Mouse (Mus musculus): ENCODE results near the gene Sparcl1.

Gene Sparcl1

DNA sequence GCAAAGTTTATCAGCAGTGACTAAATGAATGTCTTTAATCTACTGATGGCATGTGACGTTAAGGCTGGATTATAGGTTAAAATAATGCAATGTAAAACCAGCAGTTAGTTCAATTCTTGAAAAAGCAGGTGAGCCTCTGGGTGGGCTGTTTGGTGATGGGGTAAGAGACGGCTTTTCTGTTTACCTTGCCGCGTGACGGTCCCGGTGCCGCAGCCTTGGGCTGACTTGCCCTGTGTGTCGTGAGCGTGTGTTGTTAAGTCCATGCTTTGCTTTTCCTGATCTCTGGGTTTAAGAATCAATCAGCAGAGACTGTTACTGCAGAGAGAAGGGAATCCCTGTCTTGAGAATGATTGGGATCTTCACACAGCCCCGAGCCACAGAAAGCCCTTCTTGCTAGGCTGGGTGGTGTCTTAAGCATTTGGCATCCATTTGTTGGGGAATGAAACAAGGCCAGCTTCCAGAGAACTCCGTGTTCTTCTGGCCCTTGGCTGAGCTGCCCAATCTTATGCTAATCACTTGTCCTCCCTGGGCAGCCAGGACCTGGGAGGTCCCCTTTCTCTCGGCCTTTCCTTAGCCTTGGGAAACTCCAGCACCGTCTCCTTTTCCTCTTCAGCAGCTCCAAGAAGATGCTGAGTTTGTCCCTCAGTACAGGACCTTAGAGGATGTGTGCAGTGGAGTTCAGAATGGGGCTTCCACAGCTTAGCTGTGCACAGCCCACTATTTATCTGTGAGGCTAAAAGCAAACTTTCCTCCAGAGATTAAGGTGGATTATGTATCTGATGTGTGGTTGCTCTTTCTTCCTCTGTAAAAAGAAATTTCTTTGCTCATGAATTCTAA, 51.4 kb downstream of the Sparcl1 start:
- no peak for DNase-seq

DNA sequence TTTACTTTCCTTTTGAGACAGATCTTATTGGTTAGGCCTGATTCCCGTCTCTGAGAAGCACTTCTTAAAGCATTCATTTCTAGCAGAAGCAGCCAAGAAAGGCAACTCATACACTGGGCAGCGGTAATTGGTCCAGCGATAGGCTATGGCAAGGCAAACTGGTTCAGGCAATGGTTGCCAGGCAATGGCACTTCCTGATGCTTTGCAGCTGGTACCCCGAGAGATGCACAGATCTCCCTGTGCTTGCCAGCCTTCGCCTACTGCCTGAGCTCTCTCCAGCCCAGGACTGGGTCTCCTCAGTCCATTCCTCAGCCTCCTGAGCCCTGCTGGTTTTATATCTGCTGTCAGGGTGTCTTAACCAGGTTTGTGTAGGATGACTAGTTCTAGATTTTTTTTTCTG, 53.1 kb downstream of the Sparcl1 start:
- no peak for DNase-seq

DNA sequence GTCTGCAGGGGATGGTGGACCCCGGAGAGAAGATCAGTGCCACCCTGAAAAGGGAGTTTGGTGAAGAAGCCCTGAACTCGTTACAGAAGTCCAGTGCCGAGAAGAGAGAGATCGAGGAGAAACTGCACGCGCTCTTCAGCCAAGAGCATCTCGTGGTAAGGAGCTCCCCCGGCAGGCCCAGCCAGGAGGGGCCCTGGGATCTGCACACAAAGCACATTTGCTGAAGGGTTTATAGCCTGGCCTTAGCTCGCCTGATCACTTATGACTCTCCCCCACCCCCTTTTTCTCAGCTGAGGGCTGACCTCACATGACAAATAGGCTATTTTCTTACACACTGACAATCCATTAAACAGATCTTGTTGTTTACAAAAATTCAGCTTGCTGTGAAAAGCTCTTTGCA, 53.9 kb downstream of the Sparcl1 start:
- no peak for DNase-seq

DNA sequence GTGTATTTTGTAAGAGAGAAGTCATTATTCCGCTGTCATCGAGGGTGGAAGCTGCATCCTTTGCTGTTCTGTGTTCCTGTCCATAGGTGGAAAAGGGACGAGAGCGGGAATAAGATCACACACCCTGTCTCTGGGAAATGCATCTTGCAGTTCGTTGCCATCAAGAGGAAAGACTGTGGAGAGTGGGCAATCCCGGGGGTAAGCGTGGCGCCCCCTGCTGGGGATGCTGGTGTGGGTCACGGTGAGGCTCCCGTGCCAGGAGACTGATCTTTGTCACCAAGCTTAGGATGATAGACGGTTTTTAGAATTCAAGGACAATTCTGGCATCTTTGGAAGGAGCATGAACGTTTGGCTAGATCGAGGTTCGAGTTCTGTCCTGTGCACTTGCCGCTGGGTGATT, 55.5 kb downstream of the Sparcl1 start:
- DNase-seq = peak; percentile 32

DNA sequence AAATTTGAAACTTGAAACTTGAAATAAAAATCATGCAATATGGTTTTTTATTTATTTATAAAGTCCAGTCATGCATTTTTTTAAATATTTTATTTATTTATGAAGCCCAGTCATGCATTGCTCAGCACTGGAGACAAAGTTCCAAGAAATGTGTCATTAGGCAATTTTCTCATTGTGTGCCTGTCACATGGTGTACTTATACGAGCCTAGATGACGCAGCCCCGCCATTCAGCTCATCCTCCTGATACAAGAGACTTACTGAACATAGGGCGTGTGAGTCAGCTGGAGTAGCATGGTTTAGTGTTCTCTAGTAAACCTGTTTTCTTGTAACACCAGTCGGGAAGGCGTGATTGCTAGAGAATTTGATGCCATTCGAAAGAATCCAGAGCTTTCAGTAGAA, 57.2 kb downstream of the Sparcl1 start:
- DNase-seq = no peak

DNA sequence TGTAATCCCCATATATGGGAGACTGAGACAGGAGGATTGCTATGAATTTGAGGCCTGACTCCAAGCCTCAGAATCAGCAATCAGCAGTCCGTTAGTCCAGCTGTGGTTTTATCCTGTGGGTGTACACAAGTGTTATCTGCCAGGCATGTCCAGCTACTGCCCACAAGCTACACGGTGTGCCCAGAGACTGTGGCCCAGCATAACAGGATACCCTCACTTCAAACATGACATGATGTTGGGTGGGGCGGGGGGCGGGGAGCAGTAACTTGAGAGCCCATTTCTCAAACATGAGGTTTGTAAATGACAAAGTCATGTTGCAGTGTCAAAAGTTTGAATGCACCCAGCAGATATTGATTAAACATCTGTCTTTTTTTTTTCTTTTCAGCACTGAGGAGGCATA, 57.7 kb downstream of the Sparcl1 start:
- no peak for DNase-seq

DNA sequence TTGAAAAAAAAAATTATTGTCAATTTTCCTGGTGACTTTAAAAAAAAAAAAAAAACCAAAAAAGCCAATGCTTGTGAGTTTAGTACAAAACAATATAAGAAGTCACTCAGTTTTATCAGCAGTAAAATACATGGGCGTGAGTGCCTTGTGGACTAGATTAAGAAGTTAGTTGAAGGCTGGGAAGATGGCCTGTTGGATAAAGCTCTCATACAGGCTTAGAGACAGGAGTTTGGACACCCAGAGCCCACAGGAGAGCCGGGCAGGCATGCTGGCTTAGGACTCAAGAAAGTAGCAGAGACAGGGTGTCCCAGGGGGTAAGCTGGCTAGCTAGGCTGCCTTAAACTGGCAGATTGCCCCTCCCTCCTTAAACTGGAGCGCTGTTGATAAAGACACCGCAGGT, 58.6 kb downstream of the Sparcl1 start:
- no peak for DNase-seq

DNA sequence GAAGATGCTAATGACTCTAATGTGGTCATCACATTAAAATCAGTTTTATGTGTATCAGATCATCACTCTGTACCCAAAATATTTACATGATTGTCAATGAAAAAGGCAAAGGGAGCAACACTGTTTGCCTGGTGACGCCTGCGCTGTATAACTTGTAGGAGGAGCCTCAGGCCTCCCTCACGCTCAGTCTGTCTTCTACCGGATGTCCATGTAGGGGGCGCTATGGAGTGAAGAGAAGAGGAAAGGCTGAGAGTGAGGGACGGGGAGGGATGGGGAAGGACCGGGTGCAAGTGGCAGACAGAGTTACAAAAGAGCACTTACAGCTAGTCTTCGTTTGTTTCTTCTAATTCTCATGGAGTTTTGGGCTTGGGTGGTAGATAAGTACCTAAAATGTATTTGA, 60.6 kb downstream of the Sparcl1 start:
- DNase-seq = peak; percentile 37

DNA sequence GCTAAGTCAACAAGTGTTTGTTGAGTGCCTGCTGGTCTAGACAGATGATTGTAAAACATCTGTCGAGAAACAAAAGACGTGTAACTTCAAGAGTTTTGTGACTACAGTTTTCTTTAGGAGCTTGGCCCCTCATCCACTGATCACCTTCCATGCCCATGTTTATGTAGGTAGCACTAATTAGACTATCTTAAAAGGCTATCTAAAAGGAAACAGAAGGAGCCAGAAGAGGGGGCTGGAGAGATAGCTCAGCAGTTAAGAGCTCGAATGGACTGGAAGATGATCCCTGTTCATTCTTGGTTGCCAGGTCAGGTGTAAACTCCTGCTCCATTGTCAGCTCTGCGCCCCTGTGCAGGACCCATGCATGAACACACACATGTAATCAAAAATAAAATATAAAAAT, 65.4 kb downstream of the Sparcl1 start:
- DNase-seq = peak; percentile 12

DNA sequence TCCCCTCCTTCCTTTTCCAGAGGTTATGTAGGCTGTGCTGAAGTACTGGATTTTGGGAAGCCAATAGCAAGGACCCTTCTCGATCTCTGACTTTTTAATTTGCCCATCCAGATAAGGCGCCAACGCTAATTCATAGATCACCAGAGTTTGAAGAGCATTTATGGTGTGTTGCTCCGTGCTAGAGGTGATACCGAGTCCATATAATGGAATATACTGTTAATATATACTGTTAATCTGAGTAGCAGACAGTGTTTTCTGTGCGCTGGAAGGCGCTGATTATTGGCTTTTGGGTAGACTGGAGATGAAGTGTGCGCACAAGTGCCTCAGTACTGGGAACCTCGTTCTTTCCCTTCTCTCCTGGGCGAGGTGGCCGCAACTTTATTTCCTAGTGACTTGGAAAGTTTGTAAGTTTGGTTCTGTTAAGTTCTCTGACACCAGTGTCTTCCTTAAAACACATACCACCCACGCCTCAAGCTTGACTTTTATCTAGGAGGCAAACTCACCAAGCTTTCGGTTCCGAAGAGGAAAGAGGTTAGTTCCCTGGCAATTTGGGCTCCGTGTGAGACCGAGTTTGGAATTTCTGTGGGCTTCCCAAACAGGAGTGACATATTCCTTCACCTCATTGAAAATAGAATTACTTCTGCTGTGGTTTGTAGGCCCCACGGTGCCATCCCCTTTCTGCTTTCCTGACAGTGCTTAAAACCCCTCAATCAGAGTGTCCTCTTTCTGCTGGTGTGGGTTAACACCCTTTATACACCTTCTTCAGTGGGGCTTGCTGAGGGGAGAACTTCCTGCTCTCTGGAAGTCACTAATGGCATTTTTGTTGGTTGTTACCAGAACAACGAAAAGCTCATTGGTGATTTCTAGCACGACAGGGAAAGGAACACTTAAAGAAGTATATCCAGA, 66.1 kb downstream of the Sparcl1 start:
- peak; percentile 21 for DNase-seq

DNA sequence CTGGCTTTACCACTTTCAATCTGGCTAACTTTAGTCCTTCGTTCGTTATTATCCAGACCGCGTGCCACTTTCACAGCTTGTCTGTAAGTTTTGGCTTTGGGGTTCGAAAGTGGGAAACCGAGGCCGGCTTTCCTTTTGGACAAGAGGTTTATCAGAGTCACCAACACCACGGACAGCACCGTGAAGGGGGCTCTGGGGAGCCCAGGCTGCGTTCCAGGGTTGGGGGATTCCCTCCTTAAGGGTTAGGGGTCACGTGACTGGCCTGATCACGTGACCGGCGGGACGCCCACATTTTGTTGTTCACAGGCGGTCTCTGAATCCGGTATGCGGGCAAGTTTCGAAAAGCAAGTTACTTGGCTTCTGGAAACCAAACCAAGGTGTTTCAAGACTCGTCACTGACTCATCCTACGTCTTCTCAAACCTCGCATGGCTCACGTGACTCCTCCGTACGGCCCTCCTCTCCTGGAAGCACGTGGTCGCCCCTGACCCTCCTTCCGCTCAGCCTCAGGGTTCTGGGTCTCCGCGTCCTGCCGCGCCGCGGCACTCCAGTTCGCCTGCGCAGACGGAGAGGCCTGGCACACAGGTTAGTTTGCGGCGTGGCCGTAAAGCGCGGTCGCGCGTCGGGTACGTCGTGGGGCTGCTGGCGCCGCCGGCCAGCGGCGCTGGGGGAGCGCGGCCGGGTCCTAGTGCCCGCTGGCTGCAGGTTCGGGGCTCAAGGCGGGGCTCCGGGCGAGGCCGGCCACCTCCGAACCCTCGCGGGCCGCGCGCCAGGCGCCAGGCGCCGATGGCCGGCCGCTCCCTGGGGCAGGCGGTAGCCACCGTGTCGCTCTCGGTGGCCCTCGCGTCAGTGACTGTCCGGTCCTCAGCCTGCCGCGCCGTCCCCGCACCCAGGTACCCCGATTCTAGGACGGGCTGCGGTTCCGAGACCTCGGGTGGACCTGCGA, 67.0 kb downstream of the Sparcl1 start, which contains the start of gene Nudt9:
Gene Nudt9 (plus strand): TSS at position 51 of the 944 bp plus-strand sequence.
- DNase-seq = peak; percentile 99

DNA sequence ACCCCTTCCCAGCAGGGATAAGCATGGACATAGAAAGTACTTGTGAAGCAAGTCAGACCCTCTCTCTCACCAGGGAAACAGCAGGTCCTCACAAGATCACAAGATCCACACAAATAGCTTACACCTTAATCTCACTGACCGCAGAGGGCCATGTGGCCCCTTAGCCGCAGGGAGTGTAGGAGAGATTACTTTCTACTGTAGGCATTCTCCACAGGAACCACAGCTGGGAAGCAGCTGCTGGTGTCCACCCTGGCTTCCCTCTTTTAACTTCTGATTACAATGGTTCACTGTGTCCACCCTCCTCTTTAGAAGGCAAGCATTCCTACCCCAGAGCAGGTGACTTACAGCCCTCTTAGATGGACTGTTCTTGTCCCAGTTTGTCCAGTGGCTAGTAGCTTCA, 69.8 kb downstream of the Sparcl1 start:
- DNase-seq = no peak

DNA sequence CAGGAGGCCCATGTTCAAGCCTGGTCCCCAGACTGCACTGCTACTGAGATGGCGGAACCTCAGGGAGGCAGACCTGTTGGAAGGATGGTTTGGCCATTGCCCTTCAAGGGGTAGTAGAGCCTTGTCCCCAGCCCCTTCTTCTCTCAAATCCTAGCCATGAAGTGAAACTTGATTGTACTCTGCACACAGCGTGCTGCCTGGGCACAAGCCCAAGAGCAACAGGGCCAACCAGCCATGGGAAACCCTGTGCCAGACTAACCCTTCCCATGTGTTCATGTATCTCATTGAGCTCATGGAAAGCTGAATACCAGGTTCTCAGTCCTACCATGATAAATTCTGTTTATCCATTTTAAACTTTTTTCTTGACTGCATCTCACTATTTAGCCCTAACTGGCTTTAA, 70.6 kb downstream of the Sparcl1 start:
- DNase-seq = no peak

DNA sequence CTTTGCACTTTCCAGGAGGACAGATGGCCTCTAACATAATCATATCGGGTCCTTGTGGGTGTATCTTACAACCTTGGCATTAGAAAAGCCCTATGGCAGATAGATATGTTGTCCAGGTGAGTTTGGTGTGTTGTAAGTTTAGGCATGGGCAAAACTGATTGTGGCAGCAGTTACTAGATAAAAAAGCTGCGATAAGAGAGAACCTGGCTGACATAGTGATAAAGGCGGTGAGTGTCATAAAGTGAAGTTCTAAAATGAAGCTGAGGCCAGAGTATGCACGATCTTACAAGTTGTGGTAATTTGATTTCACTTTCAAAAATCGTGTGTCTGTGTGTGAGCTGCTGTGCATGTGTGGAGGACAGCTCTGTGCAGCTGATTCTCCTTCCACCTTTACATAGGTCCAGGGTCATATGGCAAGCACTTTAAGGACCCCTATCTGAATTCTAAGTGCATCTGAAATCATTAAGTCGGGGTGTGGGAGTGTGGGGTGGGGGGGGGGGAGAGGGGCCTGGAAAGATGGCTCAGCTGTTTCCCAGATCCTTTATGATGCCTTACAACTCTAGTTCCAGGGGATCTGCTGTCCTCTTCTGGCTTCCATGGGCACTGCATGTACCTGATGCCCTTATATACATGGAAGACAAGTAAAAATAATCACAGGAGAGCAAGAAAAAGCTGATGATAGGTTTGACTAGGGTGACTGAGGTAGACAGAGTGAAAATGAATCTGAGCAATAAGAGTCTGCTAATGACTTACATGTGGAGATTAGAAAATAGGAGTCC, 74.2 kb downstream of the Sparcl1 start:
- peak; percentile 52 for DNase-seq

DNA sequence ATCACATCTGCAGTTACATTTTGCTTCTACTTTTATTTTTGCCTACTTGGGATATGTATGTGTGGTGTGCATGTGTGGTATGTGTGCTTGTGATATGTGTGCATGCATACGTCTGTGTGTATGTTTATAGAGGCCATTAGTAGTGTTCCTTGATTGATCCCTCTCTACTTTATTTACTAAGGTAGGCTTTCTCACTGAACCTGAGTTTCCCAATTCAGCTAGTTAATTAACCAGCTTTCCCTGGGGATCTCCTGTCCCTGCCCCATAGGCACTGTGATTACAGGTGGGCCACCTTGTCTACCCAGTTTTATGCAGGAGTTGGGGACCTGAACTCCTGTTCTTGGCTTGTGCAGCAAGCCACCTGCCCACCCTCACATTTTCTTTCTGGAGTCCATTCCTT, 76.8 kb downstream of the Sparcl1 start:
- no peak for DNase-seq

DNA sequence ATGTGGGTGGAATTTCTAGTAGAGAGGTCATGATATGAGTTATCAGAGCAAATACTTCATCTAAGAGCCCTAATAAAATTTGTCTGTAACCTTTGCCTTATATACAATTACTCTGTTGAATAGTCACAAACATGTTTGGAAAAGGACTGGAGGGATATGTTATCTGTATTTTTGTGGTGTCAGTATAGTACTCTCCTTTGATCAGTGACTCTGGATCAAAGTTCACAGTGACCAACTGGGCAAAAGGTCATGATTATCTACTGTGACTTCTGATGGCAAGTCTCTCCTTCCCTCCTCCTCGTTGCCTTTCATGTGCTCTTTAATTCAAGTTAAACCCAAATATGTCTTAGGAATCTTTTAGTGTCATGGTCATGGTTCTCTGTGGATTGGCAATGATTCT, 77.7 kb downstream of the Sparcl1 start:
- DNase-seq = no peak

DNA sequence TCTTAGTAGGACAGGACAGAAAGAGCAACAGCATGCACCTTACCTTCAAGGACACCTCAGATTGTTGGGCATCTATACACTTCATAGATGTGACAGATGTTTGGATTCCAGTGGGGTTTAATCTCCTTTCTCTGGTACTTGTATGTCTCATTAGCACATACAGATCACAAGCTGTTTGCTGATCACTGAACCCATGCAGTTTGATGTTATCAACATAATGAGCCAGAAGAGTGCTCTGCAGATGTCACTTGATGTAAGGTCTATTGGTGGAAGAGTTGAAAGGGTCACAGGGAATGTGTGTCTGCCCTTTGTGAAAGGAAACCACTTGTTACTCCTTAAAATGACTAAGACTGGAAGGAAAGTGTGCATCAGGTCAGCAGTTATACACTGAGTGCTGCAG, 78.5 kb downstream of the Sparcl1 start:
- DNase-seq = no peak

DNA sequence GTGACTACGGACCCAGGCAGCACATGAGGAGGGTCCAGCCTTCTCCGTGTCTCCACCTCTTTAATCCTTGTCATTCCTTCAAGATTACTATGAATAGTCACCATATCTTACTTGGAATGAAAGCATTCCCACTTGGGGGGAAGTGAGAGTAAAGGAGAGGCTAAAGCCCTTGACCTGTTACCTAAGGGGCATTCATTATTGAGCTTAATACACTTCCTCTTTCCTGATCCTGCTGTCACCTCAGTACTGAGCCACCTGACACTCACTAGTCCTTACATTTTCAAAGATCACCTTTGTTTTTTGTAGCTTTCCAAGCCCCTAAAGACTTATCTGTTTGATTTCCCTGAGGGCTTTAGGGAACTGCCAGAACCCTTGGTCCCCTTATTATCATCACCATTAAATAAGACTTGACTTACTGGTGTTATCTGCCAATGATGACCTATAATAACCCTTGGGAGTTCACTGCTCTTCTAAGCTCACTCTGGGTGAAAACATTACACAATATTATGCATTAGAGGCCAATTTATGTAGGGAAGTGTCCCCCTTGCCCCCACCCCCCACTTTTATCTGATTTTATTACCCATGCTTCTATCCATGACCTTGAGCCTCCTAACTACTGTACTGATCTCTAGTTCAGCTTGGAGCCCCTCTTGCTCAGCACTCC, 81.0 kb downstream of the Sparcl1 start:
- no peak for DNase-seq

All from embryo, embryonic 11 days (tissue).